Mouse (Mus musculus) cortical plate, adult 2 months (tissue): ENCODE data around the gene Exoc4. TPM values are rescaled to one million over a fixed set of nuclear protein-coding genes. Genes with fewer than 3 reads are reported as not detected.

ENCODE experiments used
- H3K27ac ChIP-seq: fragments of 200-500 bp; 2 replicates; pipeline ENCODE4 v1.5.1; 2012; ENCODE audit warnings: low read length, control low read depth, inconsistent platforms; ENCODE audit not compliant: insufficient read depth
- H3K4me1 ChIP-seq: fragments of 200-500 bp; 2 replicates; pipeline ENCODE4 v1.6.1; 2011; ENCODE audit warnings: low read length; ENCODE audit not compliant: control insufficient read depth, insufficient read depth
- H3K4me3 ChIP-seq: fragments of 200-500 bp; 2 replicates; pipeline ENCODE4 v1.5.1; 2011; ENCODE audit warnings: mild to moderate bottlenecking, low read length, control low read depth; ENCODE audit not compliant: insufficient read depth
- CTCF ChIP-seq: fragments of 200-500 bp; IDR thresholded peaks from 2 replicates; pipeline ENCODE4 v1.5.1; 2011; ENCODE audit warnings: mild to moderate bottlenecking, control low read depth, low read length; ENCODE audit not compliant: insufficient read depth; ENCODE audit errors: extremely low read depth
- POLR2A ChIP-seq: fragments of 200-500 bp; IDR thresholded peaks from 2 replicates; pipeline ENCODE4 v1.6.1; 2011; ENCODE audit warnings: mild to moderate bottlenecking, low read length, control low read depth; ENCODE audit not compliant: insufficient read depth; ENCODE audit errors: extremely low read depth
- polyA plus RNA-seq: library from polyadenylated mRNA; depleted of rRNA; stranded (reverse); fragments of >200 nt; gene quantifications from 2 replicates; pipeline ENCODE4 v1.2.3, GENCODE M21; 2012

Gene Exoc4
- polyA plus RNA-seq, 1 experiment = 19.0 TPM

- no peak overlapping the region for H3K27ac ChIP-seq
- TF ChIP-seq CTCF (no peak), POLR2A (no peak)
- H3K4me1 ChIP-seq = peaks cover 3% of the 10 kb centered on the region
- no peak overlapping the region for H3K4me3 ChIP-seq
Observed at GRCm38 (mm10) chr6:33913486-33913885, 664.6 kb downstream of the Exoc4 start.

GRCm38 (mm10) chr6:33913964-33914363 is 665.1 kb downstream of the Exoc4 start:
- Histone ChIP-seq H3K4me3 (no peak overlapping the region), H3K27ac (no peak overlapping the region), H3K4me1 (peaks cover 3% of the 10 kb centered on the region)
- TF ChIP-seq CTCF (no peak), POLR2A (no peak)

- Histone ChIP-seq H3K4me1 (no peaks in the 10 kb centered on the region), H3K4me3 (no peak overlapping the region), H3K27ac (no peak overlapping the region)
- no peak for TF ChIP-seq POLR2A
- TF ChIP-seq CTCF = no peak
Observed at GRCm38 (mm10) chr6:33923571-33923970, 674.7 kb downstream of the Exoc4 start.

- Histone ChIP-seq H3K4me3 (no peak overlapping the region), H3K4me1 (peaks cover 1% of the 10 kb centered on the region; the same call in 1 of the 2 replicates), H3K27ac (no peak overlapping the region)
- no peak for TF ChIP-seq CTCF
- no peak for TF ChIP-seq POLR2A
Observed at GRCm38 (mm10) chr6:33924888-33925287, 676.0 kb downstream of the Exoc4 start.

- no peak overlapping the region for H3K27ac ChIP-seq
- peaks cover 1% of the 10 kb centered on the region; the same call in 1 of the 2 replicates for H3K4me1 ChIP-seq
- TF ChIP-seq POLR2A (no peak), CTCF (peak; percentile 92)
- no peak overlapping the region for H3K4me3 ChIP-seq
Observed at GRCm38 (mm10) chr6:33929342-33930086, 680.6 kb downstream of the Exoc4 start.

- no peak overlapping the region for H3K4me3 ChIP-seq
- H3K4me1 ChIP-seq = peaks cover 1% of the 10 kb centered on the region; the same call in 1 of the 2 replicates
- TF ChIP-seq POLR2A = no peak
- TF ChIP-seq CTCF = no peak
- H3K27ac ChIP-seq = no peak overlapping the region
Observed at GRCm38 (mm10) chr6:33930087-33930945, 681.4 kb downstream of the Exoc4 start.

- Histone ChIP-seq H3K4me1 (no peaks in the 10 kb centered on the region), H3K4me3 (no peak overlapping the region), H3K27ac (no peak overlapping the region)
- TF ChIP-seq CTCF (no peak), POLR2A (no peak)
Observed at GRCm38 (mm10) chr6:33937906-33938305, 689.0 kb downstream of the Exoc4 start.

- no peak for TF ChIP-seq POLR2A
- TF ChIP-seq CTCF = no peak
- no peak overlapping the region for H3K27ac ChIP-seq
- no peaks in the 10 kb centered on the region for H3K4me1 ChIP-seq
- H3K4me3 ChIP-seq = no peak overlapping the region
Observed at GRCm38 (mm10) chr6:33939169-33939568, 690.3 kb downstream of the Exoc4 start.

- TF ChIP-seq CTCF (no peak), POLR2A (no peak)
- Histone ChIP-seq H3K27ac (no peak overlapping the region), H3K4me3 (no peak overlapping the region)
Observed at GRCm38 (mm10) chr6:33946911-33947489, 698.1 kb downstream of the Exoc4 start.

GRCm38 (mm10) chr6:33950113-33950512 is 701.2 kb downstream of the Exoc4 start:
- H3K4me1 ChIP-seq = no peaks in the 10 kb centered on the region
- H3K4me3 ChIP-seq = no peak overlapping the region
- TF ChIP-seq POLR2A (no peak), CTCF (no peak)
- no peak overlapping the region for H3K27ac ChIP-seq

More at GRCm38 (mm10) chr6:33946911-33947489, 698.1 kb downstream of the Exoc4 start:
- H3K4me1 ChIP-seq = no peaks in the 10 kb centered on the region
